Mouse (Mus musculus) C2C12 (cell line): Measurements from ENCODE around the gene Gstt3. TPM values are rescaled to one million over a fixed set of nuclear protein-coding genes. Genes with fewer than 3 reads are reported as not detected.

Source experiments
- H3K27me3 ChIP-seq: one replicate; pipeline ENCODE4 v1.6.1; 2011; ENCODE audit not compliant: control insufficient read depth, insufficient read depth, insufficient read length
- H3K36me3 ChIP-seq: one replicate; pipeline ENCODE4 v1.6.1; 2011; ENCODE audit not compliant: control insufficient read depth, insufficient read depth
- H3K4me3 ChIP-seq: one replicate; pipeline ENCODE4 v1.5.1; 2011; ENCODE audit warnings: mild to moderate bottlenecking, control low read depth; ENCODE audit not compliant: poor library complexity, insufficient read depth, severe bottlenecking
- H3K79me2 ChIP-seq: one replicate; pipeline ENCODE4 v1.6.1; 2011; ENCODE audit not compliant: control insufficient read depth, insufficient read depth
- H3K79me3 ChIP-seq: one replicate; pipeline ENCODE4 v1.6.1; 2011; ENCODE audit warnings: low read depth, control low read depth
- H3ac ChIP-seq: one replicate; pipeline ENCODE3; 2011; ENCODE audit warnings: low read depth; ENCODE audit not compliant: control insufficient read depth, insufficient read length
- CEBPB ChIP-seq: IDR thresholded peaks from one replicate; pipeline ENCODE4 v1.6.1; 2011; ENCODE audit warnings: low read depth, mild to moderate bottlenecking, control low read depth, moderate library complexity
- CTCF ChIP-seq: IDR thresholded peaks from one replicate; pipeline ENCODE4 v1.5.1; 2011; ENCODE audit not compliant: control insufficient read depth, insufficient read depth, insufficient read length
- FOSL1 ChIP-seq: IDR thresholded peaks from one replicate; pipeline ENCODE4 v1.8.0; 2011; ENCODE audit warnings: mild to moderate bottlenecking, low read length; ENCODE audit not compliant: poor library complexity, insufficient read depth, severe bottlenecking
- MAX ChIP-seq: IDR thresholded peaks from one replicate; pipeline ENCODE4 v1.6.1; 2011; ENCODE audit warnings: mild to moderate bottlenecking, control low read depth
- MYOD1 ChIP-seq: IDR thresholded peaks from one replicate; pipeline ENCODE4 v1.6.1; 2011; ENCODE audit warnings: low read depth; ENCODE audit not compliant: control insufficient read depth, insufficient read length
- MYOG ChIP-seq: IDR thresholded peaks from one replicate; pipeline ENCODE4 v1.6.1; 2011; ENCODE audit not compliant: control insufficient read depth, insufficient read length; ENCODE audit errors: extremely low read depth
- USF1 ChIP-seq: IDR thresholded peaks from one replicate; pipeline ENCODE4 v1.6.1; 2011; ENCODE audit warnings: low read depth, mild to moderate bottlenecking, control low read depth, moderate library complexity
- polyA plus RNA-seq: library from polyadenylated mRNA; unstranded; fragments of >200 nt; fragmentation: generic; extraction: Trizol; gene quantifications from one replicate; pipeline ENCODE4 v1.2.1, GENCODE M21; 2012; ENCODE audit warnings: missing spikeins

Gene Gstt3
- polyA plus RNA-seq, 1 experiment = 0.13 TPM

DNA sequence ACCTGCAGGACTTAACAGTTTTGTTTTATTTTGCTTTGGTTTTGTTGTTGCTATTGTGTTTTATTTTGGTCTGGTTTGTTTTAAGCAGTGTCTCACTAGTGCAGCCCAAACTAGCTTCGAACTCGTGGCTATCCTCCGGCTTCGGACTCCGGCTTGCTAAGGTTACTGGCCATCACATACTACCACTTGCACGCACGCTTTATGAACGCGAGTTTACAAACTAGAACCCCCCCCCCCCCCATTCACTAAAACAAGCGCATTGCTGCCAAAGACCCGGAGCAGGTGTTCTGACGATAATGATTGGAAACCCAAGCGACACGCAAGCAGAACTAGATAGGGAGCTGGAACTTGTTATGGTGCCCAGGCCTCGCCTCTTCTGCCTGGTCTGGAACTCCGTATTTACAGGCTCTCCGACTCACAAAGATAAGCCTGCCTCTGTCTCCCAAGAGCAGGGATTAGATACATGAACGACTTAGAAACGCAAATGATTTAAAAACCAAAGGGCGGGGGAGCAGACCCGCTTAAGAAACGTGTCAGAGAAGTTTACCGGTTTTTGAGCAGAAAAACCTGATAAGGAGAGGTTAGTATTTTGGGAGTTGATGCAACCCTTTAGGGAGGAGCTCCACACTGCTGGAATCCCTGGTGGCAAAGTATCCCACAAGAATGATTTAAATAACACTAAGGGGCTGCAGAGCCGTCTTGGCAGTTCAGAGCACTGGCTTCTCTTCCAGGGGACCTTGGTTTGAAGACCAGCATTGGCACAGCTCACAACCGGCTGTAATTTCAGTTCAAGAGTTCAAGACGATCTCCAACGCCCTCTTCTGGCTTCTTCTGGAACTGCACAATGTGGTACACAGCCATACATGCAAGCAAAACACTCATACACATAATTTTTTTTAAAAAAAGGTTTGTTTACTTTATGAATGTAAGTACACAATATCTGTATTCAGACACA is 16.4 kb downstream of the Gstt3 start:
- peaks cover 11% of the 10 kb centered on the region for H3K36me3 ChIP-seq
- TF ChIP-seq CTCF (peak; percentile 10), USF1 (no peak)
- peaks cover 40% of the 10 kb centered on the region for H3K79me3 ChIP-seq
- H3K4me3 ChIP-seq = peak overlapping the region; percentile 93
- H3ac ChIP-seq = peak overlapping the region; percentile 51
- peaks cover 44% of the 10 kb centered on the region for H3K79me2 ChIP-seq
- no peaks in the 10 kb centered on the region for H3K27me3 ChIP-seq

DNA sequence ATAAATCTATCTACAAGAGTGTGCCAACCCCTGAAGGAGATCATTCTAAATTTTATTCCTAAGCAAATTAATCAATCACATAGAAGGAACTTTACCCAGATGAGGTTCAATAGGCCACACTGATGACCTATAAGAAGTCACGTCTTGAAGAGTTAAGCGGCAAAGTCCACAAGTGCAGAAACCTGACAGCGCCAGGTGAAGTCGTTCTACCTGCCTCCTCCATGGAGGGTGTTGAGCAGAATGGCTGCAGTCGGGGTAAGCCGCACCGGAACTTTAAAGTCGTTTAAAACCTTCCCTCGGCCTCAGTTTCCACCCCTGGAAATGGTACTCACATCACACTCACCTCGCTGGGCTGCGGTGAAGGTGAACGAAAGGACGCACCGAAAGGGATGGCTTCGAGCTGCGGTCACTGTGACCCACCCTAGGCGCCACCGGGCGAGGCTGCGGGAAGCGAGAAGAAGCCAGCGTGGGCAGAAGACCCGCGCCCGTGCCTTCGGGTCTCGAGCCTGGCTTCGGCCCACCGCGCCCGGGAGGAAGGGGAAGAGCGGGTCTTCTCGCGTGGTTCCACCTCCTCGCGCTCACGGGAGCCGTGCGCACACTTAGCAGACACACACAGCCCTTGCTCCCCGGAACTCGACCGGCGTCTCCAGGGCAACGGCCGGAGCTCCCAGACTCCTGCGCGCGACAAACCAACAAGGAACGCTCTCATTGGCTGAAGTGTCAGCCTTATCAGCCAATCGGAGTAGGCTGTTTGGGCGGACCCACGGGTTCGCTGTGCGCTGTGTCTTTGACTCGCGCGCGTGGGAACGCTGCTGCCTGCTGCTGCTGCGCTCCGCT is 17.3 kb downstream of the Gstt3 start, which contains the start of gene Cabin1:
Cabin1 (minus strand) TSS at position 660 of the 837 bp plus-strand sequence.
- no peaks in the 10 kb centered on the region for H3K27me3 ChIP-seq

DNA sequence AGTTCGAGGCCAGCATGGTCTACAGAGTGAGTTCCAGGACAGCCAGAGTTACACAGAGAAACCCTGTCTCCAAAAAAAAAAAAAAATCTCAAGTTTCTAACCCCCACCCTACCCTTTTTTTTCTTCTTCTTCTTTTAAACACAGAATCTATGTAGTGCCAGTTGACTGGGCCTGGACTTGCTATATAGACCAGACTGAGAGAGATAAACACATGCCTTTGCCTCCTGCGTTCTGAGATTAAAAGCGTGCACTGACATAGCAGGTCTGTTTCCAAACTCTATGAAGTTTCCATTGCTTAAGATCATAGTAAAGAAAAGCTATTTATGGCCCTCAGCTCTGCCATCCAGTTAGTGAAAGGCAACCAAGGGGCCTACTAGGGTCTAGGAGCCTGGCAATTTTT is 18.8 kb downstream of the Gstt3 start:
- no peak for TF ChIP-seq MAX
- no peak for TF ChIP-seq FOSL1
- TF ChIP-seq MYOG = no peak
- TF ChIP-seq CTCF = no peak
- no peak for TF ChIP-seq CEBPB
- H3K79me2 ChIP-seq = peaks cover 60% of the 10 kb centered on the region
- peaks cover 27% of the 10 kb centered on the region for H3K36me3 ChIP-seq
- H3K4me3 ChIP-seq = no peak overlapping the region
- peaks cover 54% of the 10 kb centered on the region for H3K79me3 ChIP-seq
- H3K27me3 ChIP-seq = no peaks in the 10 kb centered on the region
- no peak overlapping the region for H3ac ChIP-seq

More for the DNA sequence above, 17.3 kb downstream of the Gstt3 start, which contains the start of gene Cabin1:
- H3K36me3 ChIP-seq = peaks cover 19% of the 10 kb centered on the region
- H3ac ChIP-seq = peak within 1 kb of the TSS; percentile 93
- no peak for TF ChIP-seq CEBPB
- no peak for TF ChIP-seq USF1
- peak; percentile 6 for TF ChIP-seq MAX
- TF ChIP-seq CTCF = no peak
- peaks cover 48% of the 10 kb centered on the region for H3K79me3 ChIP-seq
- H3K4me3 ChIP-seq = peak within 1 kb of the TSS; percentile 93
- H3K79me2 ChIP-seq = peaks cover 53% of the 10 kb centered on the region

DNA sequence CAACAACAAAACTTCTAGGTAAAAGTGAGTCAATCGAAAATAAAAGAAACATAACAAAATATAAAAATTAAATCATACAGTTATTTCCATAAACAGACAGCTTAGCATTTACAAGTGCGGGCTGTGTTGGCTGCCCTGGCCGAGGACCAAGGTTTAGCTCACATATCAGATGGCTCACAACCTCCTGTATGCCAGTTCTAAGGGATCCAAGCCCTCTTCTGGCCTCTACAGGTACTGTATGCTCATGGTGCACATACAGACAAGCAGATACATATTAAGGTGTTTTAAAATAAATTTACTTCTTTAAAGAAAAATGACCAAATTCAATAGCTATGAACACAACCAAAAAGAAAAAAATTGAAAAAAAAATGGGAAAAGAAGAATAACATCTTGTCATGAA is 20.9 kb downstream of the Gstt3 start:
- Histone ChIP-seq H3K79me2 (peaks cover 70% of the 10 kb centered on the region), H3K27me3 (no peaks in the 10 kb centered on the region), H3K36me3 (peaks cover 39% of the 10 kb centered on the region), H3K79me3 (peaks cover 54% of the 10 kb centered on the region), H3K4me3 (no peak overlapping the region), H3ac (no peak overlapping the region)
- TF ChIP-seq CEBPB = no peak
- TF ChIP-seq MYOG = no peak
- no peak for TF ChIP-seq CTCF
- TF ChIP-seq MAX = no peak
- TF ChIP-seq MYOD1 = no peak
- no peak for TF ChIP-seq FOSL1
- TF ChIP-seq USF1 = no peak

DNA sequence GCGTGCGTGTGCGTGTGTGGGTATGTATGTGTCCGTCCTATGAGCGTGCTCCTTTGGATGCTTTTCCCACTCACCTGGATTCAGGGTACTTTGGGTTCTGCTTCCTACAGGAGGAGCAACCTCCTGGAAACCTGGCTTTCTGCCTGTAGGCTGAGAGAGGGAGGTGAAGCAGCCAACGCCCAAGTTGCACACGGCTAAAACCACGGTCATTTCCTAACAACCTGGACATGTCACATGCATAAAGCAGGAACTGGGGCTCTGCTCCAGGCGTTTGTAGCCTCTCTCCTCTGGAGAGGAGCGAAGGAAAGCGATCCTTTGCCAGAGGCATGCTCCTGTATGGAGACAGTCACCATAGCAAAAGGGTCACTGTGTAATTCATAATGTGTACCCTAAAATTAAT is 24.5 kb downstream of the Gstt3 start:
- Histone ChIP-seq H3ac (no peak overlapping the region), H3K36me3 (peaks cover 67% of the 10 kb centered on the region), H3K79me3 (peaks cover 33% of the 10 kb centered on the region), H3K4me3 (no peak overlapping the region), H3K27me3 (no peaks in the 10 kb centered on the region), H3K79me2 (peaks cover 45% of the 10 kb centered on the region)
- TF ChIP-seq FOSL1 (no peak), MAX (no peak), MYOD1 (no peak), CTCF (no peak), CEBPB (no peak), MYOG (no peak), USF1 (no peak)
